Mouse (Mus musculus): ENCODE measurements at regions not wholly inside any gene's neighbourhood (a gene's known extent, or its start where the extent isn't known, plus 50 kb on each side); places are given as distances from the start of the nearest gene placed in this dataset.

DNA sequence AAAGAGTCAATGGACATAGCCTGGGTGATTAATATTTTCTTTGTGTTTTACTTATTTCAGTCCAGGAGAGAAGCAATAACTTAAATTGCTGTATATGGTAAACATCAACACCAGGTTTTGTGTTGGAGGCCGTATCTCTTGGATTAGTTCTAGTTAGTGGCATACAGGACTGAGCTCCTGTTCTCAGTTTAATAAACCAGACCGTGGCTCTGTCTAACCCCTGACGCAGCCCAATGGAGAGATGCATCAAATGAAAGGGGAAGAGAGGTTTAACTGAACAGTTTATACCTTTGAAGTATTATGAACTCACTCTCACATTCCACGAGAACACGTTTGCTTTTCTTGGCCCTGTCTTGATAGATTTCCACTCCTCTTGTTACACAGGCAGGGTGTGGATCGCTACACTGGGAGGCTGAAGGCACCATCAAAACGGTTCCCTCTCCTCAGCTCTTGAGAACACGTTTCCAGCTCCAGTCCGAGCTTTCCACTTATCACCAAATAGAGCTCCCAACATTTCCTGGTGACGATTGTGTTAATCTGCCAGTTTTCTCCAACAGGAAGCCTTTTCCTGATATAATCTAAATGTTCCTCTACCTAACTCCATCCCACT is 54.0 kb upstream of the Cerkl start:
- ATAC-seq (ENCODE audit: poor library complexity, severe bottlenecking) = no peak

DNA sequence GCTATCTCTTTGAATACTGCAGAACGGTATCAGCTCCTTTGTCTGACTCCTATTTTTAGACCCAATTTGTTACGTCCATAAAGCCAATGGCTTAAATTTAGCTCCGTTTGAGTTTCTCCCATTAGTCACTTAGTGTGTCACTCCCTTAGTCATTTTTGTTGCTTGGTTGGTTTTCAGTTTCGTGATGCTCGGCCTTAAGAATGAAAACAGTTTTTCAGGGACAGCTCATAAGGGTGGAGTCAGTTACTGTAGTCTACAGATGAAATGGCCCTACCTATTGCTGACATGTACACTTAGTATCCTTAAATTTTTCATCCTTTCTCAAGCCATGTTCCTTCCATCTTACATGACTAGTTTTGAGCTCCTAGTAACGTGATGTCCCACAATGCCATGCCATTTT is 54.5 kb upstream of the Cerkl start:
- no peak for ATAC-seq (ENCODE audit: poor library complexity, severe bottlenecking)

DNA sequence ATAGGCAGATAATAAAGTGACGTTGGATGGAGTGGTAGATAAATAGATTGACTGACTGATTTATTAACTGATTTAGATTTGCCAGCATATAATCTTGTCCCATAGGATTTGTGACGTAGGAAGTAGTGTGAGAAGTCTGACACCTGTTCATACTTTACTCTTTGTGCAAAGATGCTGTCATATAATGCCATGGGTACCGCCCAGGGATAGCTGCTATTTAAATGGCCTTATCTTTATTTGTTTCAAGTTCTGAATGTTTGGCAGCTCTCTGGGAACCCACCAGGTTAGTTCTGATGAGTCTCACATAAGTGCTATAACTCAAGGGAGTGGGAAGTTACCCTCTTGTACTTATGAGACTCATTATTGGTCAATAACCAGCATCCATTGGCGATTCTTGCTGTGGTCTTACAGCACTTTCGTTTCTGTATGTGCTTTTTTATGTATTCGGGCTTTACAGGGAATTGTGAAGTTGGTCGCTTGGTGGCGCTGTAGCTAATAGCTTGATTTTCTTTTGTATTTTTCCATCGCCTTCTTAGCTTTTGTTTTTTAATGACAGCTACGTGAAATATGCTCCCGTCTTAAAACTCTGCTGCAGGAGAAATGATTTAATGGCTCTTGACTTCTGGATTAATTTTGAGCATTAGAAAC is 55.2 kb upstream of the Cerkl start:
- ATAC-seq (ENCODE audit: poor library complexity, severe bottlenecking) = peak; percentile 87

DNA sequence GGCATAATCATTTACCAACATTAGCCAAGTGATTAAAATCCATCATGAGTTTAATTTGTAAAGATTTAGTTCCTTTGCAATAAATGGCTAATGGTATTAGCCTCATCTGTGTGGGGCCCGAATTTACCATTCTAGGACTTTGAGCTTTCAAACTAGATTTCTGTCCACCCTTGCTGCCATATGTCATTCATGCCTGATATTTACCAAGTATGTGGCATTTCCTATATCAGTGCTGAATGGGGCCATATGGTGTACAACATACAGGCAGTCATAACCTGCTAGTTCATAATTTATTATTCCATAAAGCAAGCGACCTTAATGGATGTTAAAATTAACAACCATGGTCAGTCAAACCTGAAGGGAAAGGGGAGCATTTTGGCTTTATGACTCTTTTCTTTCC is 55.8 kb upstream of the Cerkl start:
- ATAC-seq (ENCODE audit: poor library complexity, severe bottlenecking) = no peak

DNA sequence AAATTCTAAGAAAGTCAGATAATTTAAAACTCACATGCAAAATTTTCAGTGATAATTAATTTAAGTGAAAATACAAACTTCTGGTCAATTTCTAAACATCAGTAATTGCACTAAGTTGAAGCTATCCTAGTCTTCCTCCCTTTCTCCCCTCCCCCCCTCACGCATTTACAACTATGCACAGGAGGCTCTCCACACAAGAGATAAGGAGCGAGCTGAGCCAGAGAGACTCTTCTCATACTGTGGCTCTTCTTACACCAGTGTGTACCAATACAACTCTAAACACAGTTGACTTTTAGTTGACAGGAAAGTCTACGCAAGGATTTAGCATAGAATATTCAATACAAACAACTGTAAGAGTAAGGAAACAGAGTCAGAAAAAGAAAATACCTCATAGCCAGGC is 57.1 kb upstream of the Cerkl start:
- ATAC-seq (ENCODE audit: poor library complexity, severe bottlenecking) = no peak

GRCm38 (mm10) chr2:79518046-79518750 is 61.6 kb upstream of the Cerkl start:
- peak; percentile 27 for ATAC-seq (ENCODE audit: poor library complexity, severe bottlenecking)

- no peak for ATAC-seq (ENCODE audit: poor library complexity, severe bottlenecking)
Observed at GRCm38 (mm10) chr2:79519799-79520449, 63.3 kb upstream of the Cerkl start.

DNA sequence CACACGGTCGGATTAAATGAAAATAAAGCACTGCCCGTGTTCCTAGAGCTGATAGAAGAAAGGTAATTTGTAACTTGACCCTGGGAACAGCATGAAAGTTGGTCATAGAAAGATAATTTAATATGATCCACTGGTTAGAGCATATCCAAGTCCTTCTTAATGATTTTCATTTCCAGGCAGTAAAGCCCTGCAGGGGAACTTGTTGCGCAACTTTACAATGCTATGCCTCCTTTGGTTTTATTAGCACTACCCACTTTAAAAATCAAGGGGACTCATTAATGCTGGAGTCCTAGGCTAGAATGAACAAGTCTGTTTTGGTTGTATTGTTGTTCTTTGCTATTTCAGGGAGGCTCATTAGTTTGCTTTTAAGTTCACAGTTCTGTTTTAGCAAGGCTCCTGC is 66.9 kb upstream of the Cerkl start:
- ATAC-seq (ENCODE audit: poor library complexity, severe bottlenecking) = no peak

GRCm38 (mm10) chr2:79527529-79527928 is 70.9 kb upstream of the Cerkl start:
- ATAC-seq (ENCODE audit: poor library complexity, severe bottlenecking) = no peak

DNA sequence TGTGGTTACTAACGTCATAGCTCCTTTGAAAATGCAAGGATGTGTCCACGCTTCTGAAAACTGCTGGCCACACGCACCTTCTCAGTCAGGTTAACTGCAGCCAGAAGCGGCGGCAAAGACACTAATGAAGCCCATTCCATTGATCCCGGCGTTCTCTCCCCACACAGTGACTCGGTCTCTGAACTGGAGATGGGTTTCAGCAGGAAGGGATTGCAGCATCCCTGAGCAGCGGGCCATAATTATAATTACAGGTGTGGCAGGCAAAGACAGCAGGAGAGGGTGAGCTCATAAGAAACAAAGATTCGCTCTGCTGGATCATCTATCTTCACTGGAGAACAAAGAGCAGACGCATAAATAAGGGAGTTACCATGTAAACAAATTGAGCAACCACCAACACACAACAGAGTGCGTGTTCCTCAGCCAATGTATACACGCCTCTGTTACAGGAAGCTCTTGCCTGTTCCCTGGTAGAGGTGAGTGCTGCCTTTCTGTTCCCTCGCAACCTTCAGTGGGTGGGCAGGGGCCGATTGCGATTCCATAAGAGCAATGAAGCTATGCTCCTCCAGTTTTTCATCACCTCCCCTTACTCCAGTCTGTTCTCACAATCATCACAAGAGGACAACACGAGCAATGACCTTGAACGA is 71.9 kb upstream of the Cerkl start:
- ATAC-seq (ENCODE audit: poor library complexity, severe bottlenecking) = no peak

- no peak for ATAC-seq (ENCODE audit: poor library complexity, severe bottlenecking)
Observed at GRCm38 (mm10) chr2:79529185-79529584, 72.6 kb upstream of the Cerkl start.

GRCm38 (mm10) chr2:79532610-79533160 is 76.1 kb upstream of the Cerkl start:
- ATAC-seq (ENCODE audit: poor library complexity, severe bottlenecking) = no peak

- ATAC-seq (ENCODE audit: poor library complexity, severe bottlenecking) = 0 out of 2 replicates have a peak, but pooled peaks have one; percentile 9
Observed at GRCm38 (mm10) chr2:79537126-79537875, 80.7 kb upstream of the Cerkl start.

DNA sequence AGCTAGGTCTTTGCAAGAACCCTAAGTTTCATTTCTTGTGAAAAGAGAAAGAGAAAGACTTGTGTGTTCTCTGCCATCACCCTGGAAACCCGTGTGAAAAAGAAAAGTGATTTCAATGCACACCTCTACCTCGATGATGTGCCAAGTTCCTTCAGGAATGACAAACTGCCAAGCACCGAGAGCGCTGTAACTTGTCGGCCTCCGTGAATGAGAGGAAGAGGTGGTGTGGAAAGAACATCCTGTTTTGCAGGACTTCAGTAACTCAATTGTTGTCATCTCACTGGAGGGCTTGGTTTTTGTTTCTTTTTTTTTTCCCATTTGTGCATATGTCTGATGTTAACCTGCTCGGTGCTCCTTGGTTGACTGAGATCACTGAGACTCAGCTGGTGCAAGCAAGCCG is 83.8 kb upstream of the Cerkl start:
- peak; percentile 51; the same call in 1 of the 2 replicates for ATAC-seq (ENCODE audit: poor library complexity, severe bottlenecking)

DNA sequence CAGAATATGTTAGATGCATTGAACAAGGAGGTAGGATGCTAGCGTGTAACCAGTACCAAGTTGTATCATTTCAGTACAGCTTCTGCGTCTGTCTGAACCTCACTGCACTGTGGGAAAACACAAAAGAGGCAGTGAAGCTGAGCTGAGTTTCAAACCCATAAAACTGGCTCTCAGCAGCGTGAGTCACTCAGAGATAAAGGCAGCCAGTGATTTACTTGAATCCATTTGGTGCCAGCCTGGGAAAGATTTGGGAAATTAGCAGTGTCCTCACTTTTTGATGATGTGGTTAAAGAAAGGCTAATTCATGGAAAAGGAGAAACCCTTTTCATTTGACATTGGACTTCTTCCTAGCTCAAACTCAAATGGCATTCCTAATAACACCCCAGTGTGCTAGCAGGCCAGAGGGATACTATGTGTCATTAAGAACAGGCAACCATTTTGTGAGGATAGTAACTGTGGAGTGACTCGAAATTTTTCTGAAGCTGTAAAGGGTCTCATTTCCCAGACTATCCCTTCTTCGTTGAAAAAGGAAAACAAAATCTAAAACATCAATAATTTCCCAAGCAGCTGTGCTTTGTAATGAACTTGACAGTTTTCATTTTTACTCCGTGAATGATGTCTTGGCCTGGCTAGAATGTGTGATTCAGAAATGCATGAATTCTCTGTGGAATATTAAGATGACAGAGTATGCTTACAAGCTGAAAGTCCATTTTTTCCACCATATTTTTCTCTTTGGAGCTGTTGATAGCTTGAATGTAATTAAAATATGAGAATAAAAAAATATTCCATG is 85.8 kb upstream of the Cerkl start:
- ATAC-seq (ENCODE audit: poor library complexity, severe bottlenecking) = no peak

GRCm38 (mm10) chr2:79543456-79543855 is 86.9 kb upstream of the Cerkl start:
- no peak for ATAC-seq (ENCODE audit: poor library complexity, severe bottlenecking)

DNA sequence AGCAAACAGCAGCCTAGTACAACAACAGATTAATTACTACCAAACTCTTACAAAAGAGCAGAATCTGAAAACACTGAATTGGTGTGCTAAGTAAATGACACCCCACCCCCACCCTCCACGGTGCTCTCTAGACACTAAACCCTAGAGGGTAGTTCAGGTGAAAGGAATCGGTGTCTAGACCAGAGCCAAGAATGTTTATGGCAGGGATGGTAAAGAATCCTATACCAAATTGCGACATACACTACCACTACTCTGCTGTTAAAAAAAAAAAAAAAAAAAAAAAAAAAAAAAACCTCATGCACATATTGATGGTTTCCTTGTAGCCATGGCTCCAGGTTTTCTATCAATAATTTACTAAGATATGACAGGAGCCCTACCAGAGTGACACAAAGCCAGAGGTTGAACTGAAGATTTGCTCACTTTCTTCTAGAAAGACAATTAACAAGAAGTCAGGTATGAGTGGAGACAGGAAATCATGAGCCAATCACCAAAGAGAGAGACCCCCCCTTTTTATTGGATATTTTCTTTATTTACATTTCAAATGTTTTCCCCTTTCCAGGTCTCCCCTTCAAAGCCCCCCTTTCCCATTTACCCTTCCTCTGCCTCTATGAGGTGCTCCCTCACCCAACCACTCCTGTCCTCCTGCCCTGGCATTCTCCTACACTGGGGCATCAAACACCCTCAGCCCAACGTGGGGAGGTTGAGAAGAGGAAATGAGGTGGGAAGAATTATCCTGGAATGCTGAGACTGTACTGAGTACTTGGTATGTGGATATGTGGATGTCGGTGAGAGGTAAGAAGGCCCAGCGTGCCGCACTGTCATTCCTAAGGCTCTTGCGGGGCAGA is 87.6 kb upstream of the Cerkl start:
- ATAC-seq (ENCODE audit: poor library complexity, severe bottlenecking) = no peak

GRCm38 (mm10) chr2:79544793-79545260 is 88.2 kb upstream of the Cerkl start:
- ATAC-seq (ENCODE audit: poor library complexity, severe bottlenecking) = no peak

Measured in megakaryocyte, adult 5-6 weeks (primary cell).